Mouse (Mus musculus) forebrain, embryonic 12.5 days (tissue): ENCODE measurements at regions not wholly inside any gene's neighbourhood (a gene's known extent, or its start where the extent isn't known, plus 50 kb on each side); places are given as distances from the start of the nearest gene placed in this dataset.

ENCODE experiments used
- ATAC-seq: fragments of 200-750 bp; cut with Nextera tagmentation; 2 replicates; pipeline ENCODE4 v1.8.0; 2017; ENCODE audit warnings: moderate TSS enrichment; ENCODE audit not compliant: low FRiP score
- H3K27ac ChIP-seq: fragments of 300-500 bp; sonication (generic); 2 replicates; pipeline ENCODE4 v1.5.1; 2016; ENCODE audit warnings: mild to moderate bottlenecking
- H3K27me3 ChIP-seq: fragments of 300-500 bp; sonication (generic); 2 replicates; pipeline ENCODE4 v1.6.1; 2016; ENCODE audit warnings: mild to moderate bottlenecking
- H3K36me3 ChIP-seq: fragments of 300-500 bp; sonication (generic); replicated peaks from 2 replicates; pipeline ENCODE4 v1.6.1; 2016; ENCODE audit warnings: mild to moderate bottlenecking
- H3K4me1 ChIP-seq: fragments of 300-500 bp; sonication (generic); 2 replicates; pipeline ENCODE4 v1.6.1; 2016
- H3K4me2 ChIP-seq: fragments of 300-500 bp; sonication (generic); 2 replicates; pipeline ENCODE4 v1.6.1; 2016; ENCODE audit warnings: mild to moderate bottlenecking, moderate library complexity
- H3K4me3 ChIP-seq: fragments of 300-500 bp; sonication (generic); replicated peaks from 2 replicates; pipeline ENCODE4 v1.5.1; 2016; ENCODE audit warnings: mild to moderate bottlenecking
- H3K9ac ChIP-seq: fragments of 300-500 bp; sonication (generic); 2 replicates; pipeline ENCODE4 v1.6.1; 2016; ENCODE audit warnings: mild to moderate bottlenecking
- H3K9me3 ChIP-seq: fragments of 300-500 bp; sonication (generic); 2 replicates; pipeline ENCODE4 v1.6.1; 2016
- WGBS: fragments of 180-500 bp; shearing (Covaris S2); methylation state at CpG from one replicate; pipeline ENCODE4 v1.1.7; 2016; 5-methylcytosine and 5-hydroxymethylcytosine counted together

DNA sequence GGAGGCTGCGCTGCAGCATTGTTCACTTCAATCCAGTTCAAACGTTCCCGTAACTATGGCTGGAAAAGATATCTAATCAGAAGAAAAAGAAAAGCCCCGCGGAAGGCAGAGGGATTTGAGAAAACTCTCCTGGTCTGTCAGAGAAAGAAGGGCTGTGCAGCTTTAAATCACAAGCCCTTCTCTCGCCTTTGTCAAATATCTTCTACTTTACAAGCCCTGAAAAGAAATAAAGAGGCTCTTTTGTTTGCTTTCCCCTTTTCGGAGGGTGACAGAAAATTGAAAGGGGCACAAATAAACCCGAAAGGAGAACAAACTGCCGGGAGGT is 156.1 kb upstream of the Smim15 start:
- Histone ChIP-seq H3K27me3 (peaks cover 10% of the 10 kb centered on the region), H3K9me3 (no peaks in the 10 kb centered on the region), H3K4me1 (peaks cover 38% of the 10 kb centered on the region), H3K4me3 (peak overlapping the region; percentile 95), H3K27ac (peak overlapping the region; percentile 99), H3K9ac (peak overlapping the region; percentile 97), H3K4me2 (peak overlapping the region; percentile 79), H3K36me3 (no peaks in the 10 kb centered on the region)
- WGBS, result 1% methylated on average over 9 of the region's 9 CpGs
- no peak for ATAC-seq

DNA sequence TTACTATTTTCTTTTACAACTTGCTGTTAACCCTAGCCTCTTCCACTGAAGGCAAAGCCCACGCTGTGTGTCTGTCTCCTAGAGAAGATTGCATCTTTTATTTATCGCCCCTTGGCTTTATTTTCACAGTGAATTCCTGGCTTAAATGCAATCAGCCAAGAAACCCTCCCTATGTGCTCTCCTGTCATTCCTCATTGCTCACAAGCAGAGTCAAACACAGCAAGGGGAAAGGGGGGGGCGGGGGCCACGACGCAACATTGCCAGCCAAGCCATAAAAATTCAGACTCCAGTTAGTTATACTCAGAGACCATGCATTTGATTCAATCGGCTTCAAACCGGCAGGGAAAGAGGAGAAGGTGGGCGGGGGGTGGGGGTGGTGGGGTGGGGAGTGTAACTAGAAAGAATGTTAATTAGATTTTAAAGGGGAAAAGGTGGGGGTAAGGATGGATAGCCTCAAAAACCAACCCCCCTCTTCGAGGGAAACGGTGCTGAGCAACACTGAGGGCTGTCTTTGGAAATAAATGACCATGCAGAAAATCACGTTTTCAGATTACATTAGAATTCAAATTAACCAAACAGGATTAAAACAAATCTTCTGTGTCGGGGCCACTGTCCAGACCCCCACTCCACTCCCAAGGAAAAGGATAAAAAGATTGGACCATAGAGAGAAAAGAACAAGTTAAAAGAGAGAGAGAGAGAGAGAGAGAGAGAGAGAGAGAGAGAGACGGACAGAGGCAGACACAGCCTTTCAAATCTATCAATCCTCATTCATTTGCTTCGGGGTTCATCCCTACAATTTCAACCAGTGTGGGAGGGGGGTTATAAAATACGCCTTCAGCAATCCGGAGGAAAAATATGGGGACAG is 156.6 kb upstream of the Smim15 start:
- Histone ChIP-seq H3K27ac (peak overlapping the region; percentile 99), H3K4me1 (peaks cover 41% of the 10 kb centered on the region), H3K9me3 (no peaks in the 10 kb centered on the region), H3K4me2 (peak overlapping the region; percentile 79), H3K36me3 (no peaks in the 10 kb centered on the region), H3K9ac (peak overlapping the region; percentile 97), H3K27me3 (peaks cover 4% of the 10 kb centered on the region; the same call in 1 of the 2 replicates), H3K4me3 (peak overlapping the region; percentile 95)
- ATAC-seq, result no peak
- under 1% methylated on average over 16 of the region's 16 CpGs for WGBS

DNA sequence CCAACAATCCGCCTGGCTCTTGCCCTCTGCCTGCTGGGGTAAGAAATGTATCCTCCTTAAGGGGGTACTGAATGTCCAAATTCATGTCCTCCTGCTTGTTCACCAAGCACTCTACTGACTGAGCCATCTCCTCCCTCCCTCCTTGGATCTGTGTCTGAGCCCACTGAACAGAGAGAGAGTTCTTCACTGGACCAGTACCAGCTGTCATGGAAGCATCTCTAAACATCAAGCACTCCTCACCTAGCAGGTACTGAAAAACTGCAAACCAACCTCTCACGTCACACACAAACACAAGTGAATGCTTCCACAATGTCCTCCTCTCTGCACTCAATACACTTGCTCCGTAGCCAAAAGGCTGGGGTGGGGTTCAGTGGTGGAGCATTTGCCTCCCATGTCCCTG is 159.4 kb upstream of the Smim15 start:
- no peak for ATAC-seq
- 81% methylated on average over 3 of the region's 3 CpGs for WGBS
- H3K4me1 ChIP-seq, result peaks cover 34% of the 10 kb centered on the region
- H3K27ac ChIP-seq, result no peak overlapping the region
- H3K4me2 ChIP-seq, result no peak overlapping the region
- no peak overlapping the region for H3K9ac ChIP-seq
- peaks cover 6% of the 10 kb centered on the region; the same call in 1 of the 2 replicates for H3K9me3 ChIP-seq
- no peak overlapping the region for H3K4me3 ChIP-seq
- H3K36me3 ChIP-seq, result no peaks in the 10 kb centered on the region; the same call in 1 of the 2 replicates
- no peaks in the 10 kb centered on the region for H3K27me3 ChIP-seq

DNA sequence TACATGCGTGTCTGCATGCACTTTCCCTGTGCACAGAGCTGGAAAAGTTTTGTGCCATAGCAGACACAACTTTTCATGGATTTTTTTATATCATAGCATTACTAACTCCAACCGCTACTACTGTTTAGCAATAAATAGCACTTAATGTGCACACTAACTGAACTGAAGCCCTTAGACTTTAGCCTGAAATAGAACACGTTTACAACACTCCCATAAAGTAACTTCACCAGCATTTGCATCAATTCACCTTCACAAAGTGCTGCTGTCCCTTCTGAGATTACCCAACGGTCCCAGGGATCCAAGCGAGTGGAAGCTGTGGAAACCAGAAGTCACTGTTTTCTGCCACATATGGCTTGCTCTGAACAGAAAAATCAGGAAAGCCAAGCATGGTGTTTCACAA is 161.9 kb upstream of the Smim15 start:
- Histone ChIP-seq H3K4me1 (peaks cover 36% of the 10 kb centered on the region), H3K36me3 (no peaks in the 10 kb centered on the region; the same call in 1 of the 2 replicates), H3K9me3 (peaks cover 6% of the 10 kb centered on the region; the same call in 1 of the 2 replicates), H3K27me3 (no peaks in the 10 kb centered on the region), H3K9ac (no peak overlapping the region), H3K4me3 (no peak overlapping the region), H3K27ac (no peak overlapping the region), H3K4me2 (no peak overlapping the region)
- ATAC-seq, result no peak
- 91% methylated on average over 5 of the region's 5 CpGs for WGBS

DNA sequence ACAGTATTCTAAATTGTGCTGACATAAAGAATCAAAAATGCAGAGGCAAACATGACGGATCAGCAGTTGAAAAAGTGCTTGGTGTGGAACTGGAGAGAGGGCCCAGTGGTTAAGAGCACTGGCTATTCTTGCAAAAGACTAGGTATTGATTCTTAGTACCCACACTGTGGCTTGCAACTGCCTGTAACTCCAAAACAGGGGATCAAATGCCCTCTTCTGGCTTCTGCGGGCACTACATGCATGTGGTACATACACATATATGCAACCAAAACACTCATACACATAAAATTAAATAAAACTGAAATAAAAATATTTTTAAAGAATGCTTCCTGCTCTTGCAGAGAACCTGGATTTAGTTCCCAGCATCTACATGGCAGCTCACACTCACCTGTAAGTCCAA is 163.7 kb upstream of the Smim15 start:
- no peak overlapping the region for H3K4me3 ChIP-seq
- no peak overlapping the region for H3K27ac ChIP-seq
- ATAC-seq, result no peak
- 94% methylated on average over 2 of the region's 2 CpGs for WGBS
- no peaks in the 10 kb centered on the region; the same call in 1 of the 2 replicates for H3K36me3 ChIP-seq
- no peak overlapping the region for H3K9ac ChIP-seq
- peaks cover 29% of the 10 kb centered on the region for H3K4me1 ChIP-seq
- H3K27me3 ChIP-seq, result no peaks in the 10 kb centered on the region
- peaks cover 6% of the 10 kb centered on the region; the same call in 1 of the 2 replicates for H3K9me3 ChIP-seq
- H3K4me2 ChIP-seq, result no peak overlapping the region

DNA sequence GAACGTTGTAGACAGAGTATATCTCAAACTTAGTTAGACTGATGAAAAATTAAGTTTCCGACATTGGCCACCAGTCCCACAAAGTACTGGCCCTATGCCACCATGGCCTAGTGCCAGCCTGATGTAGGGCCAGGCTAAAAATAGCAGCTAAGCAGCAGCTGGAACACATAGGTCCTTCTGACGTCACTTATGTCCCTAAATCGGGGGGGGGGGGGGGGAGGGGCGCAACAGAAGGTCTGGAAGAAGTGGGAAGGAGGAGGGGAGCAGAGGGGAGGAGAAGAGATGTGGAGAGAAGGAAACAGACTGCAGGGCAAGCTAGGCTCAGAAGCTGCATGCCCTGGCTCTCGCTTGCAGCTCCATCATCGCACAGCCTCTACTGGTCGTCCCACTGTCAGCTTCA is 164.7 kb upstream of the Smim15 start:
- WGBS, result 78% methylated on average over 7 of the region's 8 CpGs
- H3K4me1 ChIP-seq, result peaks cover 23% of the 10 kb centered on the region
- H3K36me3 ChIP-seq, result no peaks in the 10 kb centered on the region; the same call in 1 of the 2 replicates
- H3K9me3 ChIP-seq, result peaks cover 6% of the 10 kb centered on the region; the same call in 1 of the 2 replicates
- peak; percentile 20; the same call in 1 of the 2 replicates for ATAC-seq
- no peak overlapping the region for H3K27ac ChIP-seq
- H3K27me3 ChIP-seq, result no peaks in the 10 kb centered on the region
- no peak overlapping the region for H3K9ac ChIP-seq
- H3K4me2 ChIP-seq, result no peak overlapping the region
- no peak overlapping the region for H3K4me3 ChIP-seq

DNA sequence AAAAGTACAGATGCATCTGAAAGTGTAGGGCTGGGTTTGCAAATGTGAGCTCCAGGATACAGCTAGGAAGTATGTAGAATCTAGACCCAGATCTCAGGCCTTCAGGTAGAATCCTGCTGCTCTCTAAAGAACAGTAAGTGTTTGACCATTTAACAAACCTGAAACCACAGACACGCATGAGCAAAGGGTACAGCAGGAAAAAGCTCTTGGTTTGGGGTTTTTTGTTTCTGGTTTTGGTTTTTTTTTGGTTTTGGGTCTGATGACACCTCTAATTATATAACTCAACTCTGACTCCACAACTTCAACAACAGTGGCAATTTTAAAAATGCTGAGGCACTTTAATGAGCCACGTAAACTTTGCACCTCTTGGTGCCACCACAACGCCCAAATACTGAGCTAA is 165.3 kb upstream of the Smim15 start:
- H3K9ac ChIP-seq, result no peak overlapping the region
- no peaks in the 10 kb centered on the region for H3K27me3 ChIP-seq
- no peak for ATAC-seq
- H3K4me3 ChIP-seq, result no peak overlapping the region
- no peaks in the 10 kb centered on the region; the same call in 1 of the 2 replicates for H3K36me3 ChIP-seq
- peaks cover 19% of the 10 kb centered on the region for H3K4me1 ChIP-seq
- WGBS, result 98% methylated on average over 3 of the region's 3 CpGs
- no peak overlapping the region for H3K4me2 ChIP-seq
- H3K27ac ChIP-seq, result no peak overlapping the region
- peaks cover 6% of the 10 kb centered on the region; the same call in 1 of the 2 replicates for H3K9me3 ChIP-seq

DNA sequence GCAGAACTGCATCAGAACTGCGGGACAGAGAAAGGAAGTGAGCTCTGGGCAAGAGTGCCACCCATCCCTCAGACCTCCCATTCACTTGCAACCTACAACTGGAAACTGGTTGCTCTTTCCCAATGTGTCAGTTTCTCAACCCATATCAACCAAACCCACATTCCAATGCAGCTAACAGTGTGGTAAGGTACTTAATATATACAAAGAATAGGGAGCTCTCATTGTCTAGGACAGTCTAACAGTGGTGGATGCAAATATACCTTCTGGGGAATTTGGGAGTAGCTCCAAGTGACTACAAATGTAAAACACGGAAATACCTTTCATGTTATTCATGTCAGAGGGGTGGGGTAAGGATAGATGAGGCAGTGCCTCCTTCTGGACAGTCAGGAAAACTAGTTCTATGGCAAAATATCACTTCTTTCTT is 171.0 kb upstream of the Smim15 start:
- WGBS, result 66% methylated on average over 2 of the region's 2 CpGs
- Histone ChIP-seq H3K27me3 (no peaks in the 10 kb centered on the region), H3K36me3 (no peaks in the 10 kb centered on the region), H3K9me3 (no peaks in the 10 kb centered on the region), H3K27ac (no peak overlapping the region), H3K9ac (no peak overlapping the region), H3K4me3 (no peak overlapping the region), H3K4me2 (no peak overlapping the region), H3K4me1 (peaks cover 30% of the 10 kb centered on the region)
- no peak for ATAC-seq

DNA sequence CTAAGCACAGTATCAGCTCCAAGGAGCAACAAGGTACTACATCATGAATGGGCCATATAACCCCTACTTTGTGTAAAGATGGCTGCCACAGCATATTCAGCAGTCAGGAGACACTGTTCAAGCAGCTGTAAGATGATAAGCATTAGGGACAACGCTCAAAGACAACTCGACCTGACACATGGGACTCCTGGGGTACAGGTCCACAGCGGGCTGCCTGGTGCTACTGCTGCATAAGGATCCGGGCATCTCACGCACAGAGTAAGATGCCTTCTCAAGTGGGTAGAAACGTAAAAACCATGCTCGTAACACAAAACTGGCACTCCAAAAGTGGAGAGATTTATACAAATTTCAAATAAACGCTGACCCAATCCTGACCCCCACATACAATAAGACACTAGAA is 171.7 kb upstream of the Smim15 start:
- ATAC-seq, result no peak
- H3K9ac ChIP-seq, result no peak overlapping the region
- no peaks in the 10 kb centered on the region for H3K9me3 ChIP-seq
- no peaks in the 10 kb centered on the region for H3K27me3 ChIP-seq
- no peak overlapping the region for H3K4me2 ChIP-seq
- H3K4me3 ChIP-seq, result no peak overlapping the region
- no peaks in the 10 kb centered on the region for H3K36me3 ChIP-seq
- peaks cover 30% of the 10 kb centered on the region for H3K4me1 ChIP-seq
- no peak overlapping the region for H3K27ac ChIP-seq
- 84% methylated on average over 8 of the region's 8 CpGs for WGBS

DNA sequence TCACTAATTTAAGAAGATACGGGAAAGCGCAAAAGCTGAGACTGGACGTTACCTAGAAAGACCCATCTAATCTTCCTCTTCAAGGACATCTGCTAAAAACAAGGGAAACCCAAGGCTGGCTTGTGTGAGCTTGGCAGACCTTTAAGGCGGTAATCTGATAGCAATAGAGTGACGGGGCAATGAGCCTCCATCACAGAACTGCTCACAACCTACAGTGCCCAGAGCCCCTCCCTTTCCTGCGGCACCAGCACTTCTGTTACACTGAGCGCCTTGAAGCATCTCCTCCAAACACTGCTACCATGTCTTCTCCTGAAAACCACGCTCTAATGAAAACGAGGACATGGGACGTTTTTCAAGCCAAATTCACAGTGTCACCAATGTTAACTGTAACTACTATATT is 172.1 kb upstream of the Smim15 start:
- Histone ChIP-seq H3K4me1 (peaks cover 27% of the 10 kb centered on the region), H3K9me3 (no peaks in the 10 kb centered on the region), H3K9ac (no peak overlapping the region), H3K4me2 (no peak overlapping the region), H3K27ac (no peak overlapping the region), H3K36me3 (no peaks in the 10 kb centered on the region), H3K4me3 (no peak overlapping the region), H3K27me3 (no peaks in the 10 kb centered on the region)
- 73% methylated on average over 10 of the region's 10 CpGs for WGBS
- ATAC-seq, result no peak

DNA sequence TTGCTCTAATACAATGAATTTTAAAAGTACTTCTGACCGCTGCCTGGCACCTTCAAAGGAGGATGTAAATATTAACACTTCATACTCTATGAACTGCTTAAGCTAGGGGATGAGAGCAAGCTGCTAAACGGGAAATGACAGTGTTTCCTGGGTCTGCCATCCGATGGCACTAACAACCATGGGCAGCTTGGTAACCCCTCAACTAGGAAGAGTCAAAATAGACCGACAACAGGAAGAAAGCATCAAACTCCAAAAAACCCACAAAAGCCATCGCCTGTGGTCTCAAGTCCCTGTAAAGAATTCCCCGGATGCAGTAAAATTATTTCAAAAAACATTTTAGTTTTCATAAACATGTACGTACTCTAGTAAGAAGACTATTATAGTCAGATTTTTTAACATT is 175.3 kb upstream of the Smim15 start:
- Histone ChIP-seq H3K9ac (no peak overlapping the region), H3K4me2 (no peak overlapping the region), H3K27ac (no peak overlapping the region), H3K27me3 (no peaks in the 10 kb centered on the region), H3K9me3 (no peaks in the 10 kb centered on the region), H3K4me3 (no peak overlapping the region), H3K4me1 (peaks cover 39% of the 10 kb centered on the region), H3K36me3 (no peaks in the 10 kb centered on the region)
- ATAC-seq, result no peak
- 86% methylated on average over 7 of the region's 7 CpGs for WGBS

DNA sequence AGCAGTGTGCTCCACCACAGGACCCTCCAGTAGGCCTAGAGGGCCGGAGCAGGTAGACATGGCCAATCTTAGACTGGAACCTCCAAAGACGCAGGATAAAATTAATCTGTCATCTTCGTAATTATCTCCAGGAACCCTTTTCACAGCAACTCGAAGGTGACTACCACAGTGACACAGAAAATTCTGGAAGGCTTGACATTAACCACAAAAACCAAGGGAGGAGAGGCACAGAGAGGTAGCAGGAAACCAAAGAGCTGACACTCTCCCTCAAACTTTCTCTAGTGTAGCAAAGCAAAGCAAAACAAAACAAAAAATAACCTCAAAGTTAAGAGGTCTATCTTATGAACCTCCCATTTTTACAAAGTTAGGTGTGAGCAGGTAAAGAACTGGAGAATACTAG is 177.4 kb upstream of the Smim15 start:
- ATAC-seq, result no peak
- no peaks in the 10 kb centered on the region for H3K9me3 ChIP-seq
- H3K27ac ChIP-seq, result no peak overlapping the region
- H3K36me3 ChIP-seq, result no peaks in the 10 kb centered on the region
- no peak overlapping the region for H3K4me2 ChIP-seq
- no peak overlapping the region for H3K4me3 ChIP-seq
- no peak overlapping the region for H3K9ac ChIP-seq
- peaks cover 25% of the 10 kb centered on the region for H3K4me1 ChIP-seq
- no peaks in the 10 kb centered on the region for H3K27me3 ChIP-seq
- 84% methylated on average over 4 of the region's 4 CpGs for WGBS
